Mouse (Mus musculus) midbrain, embryonic 12.5 days (tissue): ENCODE measurements around the gene Rrn3. TPM values are rescaled to one million over a fixed set of nuclear protein-coding genes. Genes with fewer than 3 reads are reported as not detected.
"Not testable (repeated sequence)": the region's sequence is repeated elsewhere in the genome, so short reads cannot be mapped to it uniquely, and the experiment has no call there.

Source experiments
- ATAC-seq: fragments of 200-750 bp; cut with Nextera tagmentation; 2 replicates; pipeline ENCODE4 v1.8.0; 2017; ENCODE audit warnings: low read depth, moderate TSS enrichment, moderate library complexity; ENCODE audit not compliant: low FRiP score
- H3K27ac ChIP-seq: fragments of 300-500 bp; sonication (generic); replicated peaks from 2 replicates; pipeline ENCODE4 v1.5.1; 2016; ENCODE audit warnings: mild to moderate bottlenecking
- H3K27me3 ChIP-seq: fragments of 300-500 bp; sonication (generic); 2 replicates; pipeline ENCODE4 v1.6.1; 2016; ENCODE audit warnings: mild to moderate bottlenecking
- H3K36me3 ChIP-seq: fragments of 300-500 bp; sonication (generic); 2 replicates; pipeline ENCODE4 v1.6.1; 2016
- H3K4me1 ChIP-seq: fragments of 300-500 bp; sonication (generic); 2 replicates; pipeline ENCODE4 v1.6.1; 2016
- H3K4me2 ChIP-seq: fragments of 300-500 bp; sonication (generic); replicated peaks from 2 replicates; pipeline ENCODE4 v1.6.1; 2016; ENCODE audit warnings: mild to moderate bottlenecking, moderate library complexity
- H3K4me3 ChIP-seq: fragments of 300-500 bp; sonication (generic); 2 replicates; pipeline ENCODE4 v1.5.1; 2016; ENCODE audit warnings: mild to moderate bottlenecking
- H3K9ac ChIP-seq: fragments of 300-500 bp; sonication (generic); replicated peaks from 2 replicates; pipeline ENCODE4 v1.6.1; 2016; ENCODE audit warnings: mild to moderate bottlenecking, moderate library complexity
- H3K9me3 ChIP-seq: fragments of 300-500 bp; sonication (generic); 2 replicates; pipeline ENCODE4 v1.6.1; 2016; ENCODE audit warnings: mild to moderate bottlenecking
- WGBS: fragments of 180-500 bp; shearing (Covaris S2); methylation state at CpG from one replicate; pipeline ENCODE4 v1.1.7; 2016; 5-methylcytosine and 5-hydroxymethylcytosine counted together
- polyA plus RNA-seq: library from polyadenylated mRNA; unstranded; fragments of >200 nt; fragmentation: Nextera tagmentation; extraction: Ambion mirVana; gene quantifications from 2 replicates; pipeline ENCODE4 v1.2.1, GENCODE M21; 2016

The Rrn3 gene
- polyA plus RNA-seq, 1 experiment from 2014 or later, result 122 TPM

DNA sequence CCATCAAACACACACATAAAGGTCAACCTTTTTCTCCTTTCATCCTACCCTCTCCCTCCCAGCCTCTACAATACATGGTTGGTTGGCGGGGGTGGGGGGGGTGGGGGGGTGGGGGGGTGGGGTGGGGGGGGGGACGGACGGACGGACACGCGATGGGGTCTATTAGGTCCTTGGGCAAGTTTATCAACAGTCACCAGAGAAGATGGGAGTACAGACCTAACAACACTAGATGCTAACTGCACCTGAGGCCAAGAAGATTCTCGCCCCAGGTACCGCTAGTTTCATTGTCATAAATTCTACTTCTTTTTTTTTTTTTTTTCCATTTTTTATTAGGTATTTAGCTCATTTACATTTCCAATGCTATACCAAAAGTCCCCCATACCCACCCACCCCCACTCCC, 26.5 kb upstream of the Rrn3 start:
- no peaks in the 10 kb centered on the region for H3K9me3 ChIP-seq
- H3K27me3 ChIP-seq, result peaks cover 5% of the 10 kb centered on the region; the same call in 1 of the 2 replicates
- peak; percentile 45; the same call in 1 of the 2 replicates for ATAC-seq
- no peaks in the 10 kb centered on the region for H3K36me3 ChIP-seq
- H3K4me3 ChIP-seq, result peak overlapping the region; percentile 55; the same call in 1 of the 2 replicates
- no peak overlapping the region for H3K27ac ChIP-seq
- no peak overlapping the region for H3K9ac ChIP-seq
- H3K4me2 ChIP-seq, result peak overlapping the region; percentile 82
- WGBS, result 81% methylated on average over 8 of the region's 8 CpGs
- H3K4me1 ChIP-seq, result peaks cover 10% of the 10 kb centered on the region; the same call in 1 of the 2 replicates

DNA sequence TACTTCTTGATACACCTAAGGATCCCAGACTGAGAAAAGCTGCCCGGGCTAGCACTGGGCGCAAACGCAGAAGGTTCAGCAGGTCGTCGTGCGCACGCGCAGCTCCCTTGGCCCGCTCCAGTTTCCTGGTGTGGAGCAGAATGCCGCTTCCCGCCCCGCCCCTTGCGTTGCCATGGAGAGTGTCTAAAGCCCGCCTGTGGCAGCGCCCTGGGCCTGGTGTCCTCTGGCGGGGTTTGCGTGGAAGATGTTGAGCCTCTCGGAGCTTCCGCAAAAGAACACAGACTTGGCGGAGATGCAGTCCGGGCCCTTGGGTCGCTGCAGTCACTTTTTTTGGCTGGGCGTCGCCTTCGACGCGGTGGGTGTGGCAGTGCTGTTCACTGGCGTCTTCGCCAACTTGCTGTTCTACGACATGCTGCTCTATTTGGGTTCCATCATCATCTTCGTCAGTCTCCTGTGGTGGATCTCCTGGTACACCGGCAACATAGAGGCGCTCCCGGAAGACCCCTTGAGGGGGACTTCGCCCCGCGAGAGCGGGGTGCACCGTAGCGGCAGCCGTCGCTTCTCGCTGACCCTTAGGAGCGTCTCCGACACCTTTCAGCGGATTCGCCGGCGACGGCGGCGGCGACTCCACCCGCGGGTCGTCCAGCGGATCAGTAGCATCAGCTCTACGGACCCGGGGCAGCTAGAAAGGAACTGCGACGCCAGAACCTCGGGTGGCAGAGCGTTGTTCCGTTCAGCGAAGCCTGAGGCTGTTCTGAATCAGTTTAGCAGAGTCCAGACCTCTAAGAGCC, 25.9 kb upstream of the Rrn3 start:
- no peaks in the 10 kb centered on the region for H3K36me3 ChIP-seq
- H3K4me1 ChIP-seq, result peaks cover 10% of the 10 kb centered on the region; the same call in 1 of the 2 replicates
- ATAC-seq, result peak; percentile 100
- peak overlapping the region; percentile 82 for H3K4me2 ChIP-seq
- WGBS, result under 1% methylated on average over 65 of the region's 65 CpGs
- peaks cover 5% of the 10 kb centered on the region; the same call in 1 of the 2 replicates for H3K27me3 ChIP-seq
- peak overlapping the region; percentile 66 for H3K9ac ChIP-seq
- H3K9me3 ChIP-seq, result no peaks in the 10 kb centered on the region
- 0 out of 2 replicates have a peak overlapping the region, but pooled peaks have one; percentile 2 for H3K27ac ChIP-seq
- peak overlapping the region; percentile 55 for H3K4me3 ChIP-seq

DNA sequence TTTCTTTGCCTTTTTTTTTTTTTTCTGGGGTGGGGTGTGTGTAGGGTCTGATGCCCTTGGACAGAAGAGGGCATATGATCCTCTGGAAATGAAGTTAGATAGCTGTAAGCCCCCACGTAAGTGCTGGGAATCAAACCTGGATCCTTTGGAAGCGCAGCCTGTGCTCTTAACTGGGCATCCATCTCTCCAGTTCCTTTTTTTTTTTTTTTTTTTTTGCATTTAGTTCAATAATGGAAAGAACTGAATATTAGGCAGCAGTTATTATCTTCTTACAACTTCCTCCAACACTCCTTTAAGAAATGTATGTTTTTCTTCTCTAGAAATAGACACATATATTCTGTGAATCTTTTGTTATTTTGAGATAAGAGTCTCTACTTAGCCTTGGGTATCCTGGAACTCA, 22.7 kb upstream of the Rrn3 start:
- Histone ChIP-seq H3K27ac (no peak overlapping the region), H3K4me1 (peaks cover 10% of the 10 kb centered on the region; the same call in 1 of the 2 replicates), H3K9me3 (no peaks in the 10 kb centered on the region), H3K4me3 (no peak overlapping the region), H3K4me2 (no peak overlapping the region), H3K9ac (no peak overlapping the region), H3K36me3 (no peaks in the 10 kb centered on the region), H3K27me3 (peaks cover 5% of the 10 kb centered on the region; the same call in 1 of the 2 replicates)
- 95% methylated on average over 2 of the region's 2 CpGs for WGBS
- no peak for ATAC-seq

DNA sequence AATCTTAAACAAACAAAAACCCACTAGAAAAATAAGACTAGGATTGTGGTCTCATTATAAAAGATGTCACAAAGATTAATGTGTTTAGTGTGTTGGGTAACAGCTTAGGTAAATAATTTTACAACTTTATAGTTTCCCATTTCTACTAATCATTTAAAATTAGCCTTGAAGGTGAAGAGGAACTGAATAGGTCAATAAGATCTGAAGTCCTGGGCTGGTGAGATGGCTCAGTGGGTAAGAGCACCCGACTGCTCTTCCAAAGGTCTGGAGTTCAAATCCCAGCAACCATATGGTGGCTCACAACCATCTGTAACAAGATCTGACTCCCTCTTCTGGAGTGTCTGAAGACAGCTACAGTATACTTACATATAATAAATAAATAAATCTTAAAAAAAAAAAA, 17.7 kb upstream of the Rrn3 start:
- not testable (repeated sequence) for ATAC-seq, H3K9ac ChIP-seq

DNA sequence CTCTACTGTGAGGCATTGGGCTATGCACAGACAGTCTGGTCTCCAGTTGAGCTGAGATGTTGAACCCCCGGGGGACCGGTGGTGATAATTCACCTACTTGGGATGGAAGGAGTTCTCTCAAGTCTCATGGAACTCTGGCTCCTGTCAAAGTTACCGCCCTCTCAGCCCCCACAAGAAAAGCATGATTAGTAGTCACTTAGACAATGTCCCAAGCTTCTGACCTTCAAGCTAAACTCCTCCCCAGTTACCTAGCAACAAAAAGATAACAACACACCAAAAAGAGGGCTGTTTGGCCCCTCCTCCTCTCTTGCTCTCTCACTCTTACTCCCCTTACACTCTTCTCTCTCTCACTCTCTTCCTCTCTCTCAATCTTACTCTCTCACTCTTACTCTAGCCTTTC, 16.0 kb upstream of the Rrn3 start:
- no peaks in the 10 kb centered on the region for H3K9me3 ChIP-seq
- no peaks in the 10 kb centered on the region for H3K36me3 ChIP-seq
- no peak overlapping the region for H3K4me2 ChIP-seq
- H3K27ac ChIP-seq, result no peak overlapping the region
- 88% methylated on average over 3 of the region's 3 CpGs for WGBS
- no peak overlapping the region for H3K4me3 ChIP-seq
- no peak overlapping the region for H3K9ac ChIP-seq
- no peak for ATAC-seq
- no peaks in the 10 kb centered on the region for H3K4me1 ChIP-seq
- H3K27me3 ChIP-seq, result no peaks in the 10 kb centered on the region

More for the DNA sequence above, 17.7 kb upstream of the Rrn3 start:
- not testable (repeated sequence) for H3K4me2 ChIP-seq, H3K27ac ChIP-seq, H3K36me3 ChIP-seq, H3K4me3 ChIP-seq, H3K4me1 ChIP-seq, H3K9me3 ChIP-seq, H3K27me3 ChIP-seq
- 95% methylated on average over 1 of the region's 1 CpGs for WGBS

DNA sequence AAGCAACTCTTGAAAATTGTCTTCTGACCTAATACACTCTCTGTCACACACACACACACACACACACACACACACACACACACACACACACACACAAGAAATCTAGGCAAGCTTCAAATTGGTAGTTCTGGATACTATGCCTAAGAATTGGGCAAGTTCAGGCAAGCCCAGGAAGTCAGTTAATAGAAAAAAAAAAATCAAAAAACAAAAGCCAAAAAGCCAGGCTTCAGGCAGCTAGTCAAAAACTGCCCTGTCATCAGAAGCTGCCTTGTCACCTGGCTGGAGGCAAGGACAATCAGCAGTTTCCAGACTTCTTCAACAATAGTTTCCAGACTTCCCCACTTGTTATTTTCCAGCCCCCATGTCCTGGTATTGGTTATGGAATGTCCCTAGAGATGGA, 14.1 kb upstream of the Rrn3 start:
- no peak overlapping the region for H3K4me3 ChIP-seq
- no peaks in the 10 kb centered on the region for H3K36me3 ChIP-seq
- H3K27me3 ChIP-seq, result no peaks in the 10 kb centered on the region
- no peaks in the 10 kb centered on the region for H3K9me3 ChIP-seq
- no peak overlapping the region for H3K27ac ChIP-seq
- H3K9ac ChIP-seq, result no peak overlapping the region
- no peaks in the 10 kb centered on the region for H3K4me1 ChIP-seq
- ATAC-seq, result no peak
- H3K4me2 ChIP-seq, result no peak overlapping the region

DNA sequence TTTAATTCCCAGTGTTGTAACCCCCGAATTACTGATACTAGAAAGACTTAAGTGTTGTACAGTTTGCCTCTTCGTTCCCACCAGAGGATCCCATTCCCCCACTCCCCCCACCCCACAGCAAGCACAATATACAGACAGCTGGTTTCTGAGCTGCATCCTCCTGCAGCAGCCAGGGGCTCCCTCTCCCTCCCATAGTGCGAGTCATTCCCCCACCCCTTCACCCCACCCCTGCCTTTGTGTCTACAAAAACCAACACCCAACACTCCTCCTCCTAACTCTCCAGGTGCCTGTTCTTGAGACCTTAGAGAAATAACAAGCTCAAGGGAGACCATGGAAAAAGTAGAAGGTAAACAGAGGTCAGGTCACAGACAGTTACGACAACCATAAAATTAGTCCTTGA, 8.9 kb upstream of the Rrn3 start:
- not testable (repeated sequence) for H3K9me3 ChIP-seq, H3K9ac ChIP-seq, H3K27me3 ChIP-seq, H3K4me1 ChIP-seq, H3K4me3 ChIP-seq, H3K27ac ChIP-seq, ATAC-seq, H3K4me2 ChIP-seq, H3K36me3 ChIP-seq
- 85% methylated on average over 4 of the region's 4 CpGs for WGBS

DNA sequence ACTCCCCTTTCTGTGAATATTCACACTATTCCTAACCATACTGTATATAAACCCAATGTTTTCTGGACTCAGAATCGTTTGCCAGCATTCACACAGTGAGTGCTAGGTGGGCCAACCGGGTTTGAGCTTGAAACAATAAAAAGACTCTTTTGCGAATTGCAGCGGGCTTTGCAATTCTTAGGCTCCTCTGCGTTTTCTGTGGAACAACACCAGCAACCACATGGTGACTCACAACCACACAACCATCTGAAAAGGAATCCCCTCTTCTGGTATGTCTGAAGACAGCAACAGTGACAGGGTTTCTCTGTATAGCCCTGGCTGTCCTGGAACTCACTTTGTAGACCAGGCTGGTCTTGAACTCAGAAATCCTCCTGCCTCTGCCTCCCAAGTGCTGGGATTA, 8.5 kb upstream of the Rrn3 start:
- not testable (repeated sequence) for H3K36me3 ChIP-seq, H3K4me1 ChIP-seq, H3K4me3 ChIP-seq, ATAC-seq, H3K9ac ChIP-seq, H3K27me3 ChIP-seq, H3K9me3 ChIP-seq, H3K4me2 ChIP-seq, H3K27ac ChIP-seq
- WGBS, result 82% methylated on average over 5 of the region's 5 CpGs

DNA sequence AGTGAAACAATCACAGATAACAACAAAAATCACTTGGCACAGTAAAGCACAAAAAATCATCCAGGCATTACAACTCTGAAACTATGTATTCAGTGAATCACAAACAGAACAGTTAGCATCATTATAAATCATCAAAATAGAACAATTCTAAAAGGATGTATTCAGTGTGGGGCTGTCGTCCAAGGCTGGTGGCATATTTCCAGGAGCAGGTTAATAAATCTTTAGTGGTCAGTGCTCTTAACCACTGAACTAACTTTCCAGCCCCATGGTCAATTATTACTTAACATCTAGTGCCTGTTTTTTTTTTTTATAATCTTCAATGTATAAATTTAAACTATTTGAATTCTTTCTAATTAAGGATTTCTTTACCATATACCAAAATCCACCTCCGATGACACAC, 6.5 kb upstream of the Rrn3 start:
- H3K4me1 ChIP-seq, H3K27ac ChIP-seq, H3K4me2 ChIP-seq, H3K9me3 ChIP-seq, H3K9ac ChIP-seq, H3K4me3 ChIP-seq, H3K27me3 ChIP-seq, ATAC-seq, H3K36me3 ChIP-seq: not testable (repeated sequence)
- 87% methylated on average over 2 of the region's 2 CpGs for WGBS

DNA sequence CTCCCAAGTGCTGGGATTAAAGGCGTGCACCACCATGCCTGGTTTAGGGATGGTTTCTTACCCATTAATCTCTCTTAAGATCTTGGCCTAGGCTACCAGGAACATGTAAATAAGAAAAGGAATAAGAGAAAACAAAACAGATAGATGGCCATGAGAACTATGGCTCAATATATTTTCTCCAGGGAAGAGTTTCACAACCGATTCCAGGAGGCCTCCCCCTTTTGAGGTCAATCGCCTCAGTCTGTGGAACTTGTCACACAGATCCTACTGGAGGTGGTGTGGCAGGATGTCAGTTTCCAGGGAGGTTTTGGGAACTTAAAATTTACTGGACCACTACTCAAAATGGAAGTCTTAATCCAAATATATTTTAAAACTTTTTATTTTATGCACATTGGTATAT, 5.9 kb upstream of the Rrn3 start:
- H3K9ac ChIP-seq, H3K4me2 ChIP-seq, H3K4me3 ChIP-seq, H3K9me3 ChIP-seq, H3K4me1 ChIP-seq, H3K27me3 ChIP-seq, H3K36me3 ChIP-seq, H3K27ac ChIP-seq, ATAC-seq: not testable (repeated sequence)
- 86% methylated on average over 3 of the region's 3 CpGs for whole genome bisulfite sequencing

DNA sequence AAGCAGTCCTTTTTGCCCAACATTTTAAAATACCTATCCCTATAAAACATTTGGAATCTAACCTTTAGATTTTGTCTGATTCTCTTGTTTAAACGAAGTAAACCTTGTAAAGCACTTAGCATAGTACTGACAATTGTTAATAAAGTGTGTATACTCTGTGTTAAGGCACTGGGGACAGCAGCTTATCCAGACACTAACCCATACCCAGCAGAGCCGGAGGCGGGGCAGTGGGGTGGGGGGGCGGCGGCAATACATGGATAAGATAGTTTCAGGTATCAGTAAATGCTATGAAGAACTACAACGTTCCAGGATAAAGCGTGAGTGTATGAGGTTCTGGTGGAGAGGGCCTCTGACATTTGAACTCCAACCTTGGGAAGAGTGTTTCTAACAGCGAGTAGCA, 708 bp downstream of the Rrn3 start:
- Histone ChIP-seq H3K4me2 (peak overlapping the region; percentile 82), H3K27ac (no peak overlapping the region), H3K9ac (peak overlapping the region; percentile 91), H3K27me3 (no peaks in the 10 kb centered on the region), H3K4me1 (peaks cover 21% of the 10 kb centered on the region), H3K36me3 (peaks cover 28% of the 10 kb centered on the region), H3K9me3 (no peaks in the 10 kb centered on the region), H3K4me3 (peak overlapping the region; percentile 84)
- ATAC-seq, result no peak
- 36% methylated on average over 8 of the region's 8 CpGs for WGBS

DNA sequence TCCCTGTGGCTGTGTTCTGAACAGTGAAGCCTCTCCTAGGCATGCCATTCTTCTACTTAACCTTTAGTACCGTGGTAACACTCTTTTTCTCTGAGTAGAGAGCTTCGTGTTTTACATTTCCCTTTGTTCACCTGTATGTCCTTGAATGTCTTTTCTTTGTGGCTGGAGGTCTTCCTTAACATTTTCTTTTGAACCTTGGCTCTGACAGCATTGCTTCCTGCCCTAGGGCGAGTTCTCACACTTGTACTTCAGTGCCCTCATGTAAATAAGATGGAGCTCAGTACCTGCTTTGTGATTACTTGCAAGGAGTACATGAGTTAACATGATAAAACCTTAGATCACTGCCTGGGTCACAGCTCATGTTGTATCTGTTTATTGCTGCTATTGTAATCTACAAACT, 5.4 kb downstream of the Rrn3 start:
- H3K4me2 ChIP-seq, result no peak overlapping the region
- peaks cover 13% of the 10 kb centered on the region for H3K4me1 ChIP-seq
- no peak overlapping the region for H3K9ac ChIP-seq
- 87% methylated on average over 3 of the region's 3 CpGs for WGBS
- no peaks in the 10 kb centered on the region for H3K9me3 ChIP-seq
- H3K36me3 ChIP-seq, result peaks cover 71% of the 10 kb centered on the region
- H3K4me3 ChIP-seq, result no peak overlapping the region
- no peak overlapping the region for H3K27ac ChIP-seq
- no peak for ATAC-seq
- no peaks in the 10 kb centered on the region for H3K27me3 ChIP-seq

DNA sequence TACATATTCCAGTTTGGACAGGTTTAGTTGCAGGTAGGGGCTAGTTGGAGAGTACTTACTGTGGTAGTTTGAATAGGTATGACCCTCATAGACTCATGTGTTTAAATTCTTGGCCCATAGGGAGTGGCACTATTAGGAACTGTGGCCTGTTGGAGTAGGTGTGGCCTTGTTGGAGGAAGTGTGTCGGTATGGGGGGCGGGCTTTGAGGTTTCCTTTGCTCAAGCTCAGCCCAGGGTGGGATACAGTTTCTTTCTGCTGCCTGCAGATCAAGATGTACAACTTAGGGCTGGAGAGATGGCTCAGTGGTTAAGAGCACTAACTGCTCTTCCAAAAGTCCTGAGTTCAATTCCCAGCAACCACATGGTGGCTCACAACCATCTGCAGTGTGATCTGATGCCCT, 12.9 kb downstream of the Rrn3 start:
- H3K4me3 ChIP-seq, H3K27me3 ChIP-seq, ATAC-seq, H3K4me2 ChIP-seq, H3K27ac ChIP-seq, H3K9me3 ChIP-seq, H3K4me1 ChIP-seq, H3K9ac ChIP-seq: not testable (repeated sequence)
- WGBS, result 97% methylated on average over 2 of the region's 2 CpGs
- H3K36me3 ChIP-seq, result peaks cover 94% of the 10 kb centered on the region
